Mouse (Mus musculus) cortical plate, adult 2 months (tissue): Measurements from ENCODE around the gene Dusp22.

Experiments
- CTCF ChIP-seq: fragments of 200-500 bp; IDR thresholded peaks from 2 replicates; pipeline ENCODE4 v1.5.1; 2011; ENCODE audit warnings: mild to moderate bottlenecking, control low read depth, low read length; ENCODE audit not compliant: insufficient read depth; ENCODE audit errors: extremely low read depth
- POLR2A ChIP-seq: fragments of 200-500 bp; IDR thresholded peaks from 2 replicates; pipeline ENCODE4 v1.6.1; 2011; ENCODE audit warnings: mild to moderate bottlenecking, low read length, control low read depth; ENCODE audit not compliant: insufficient read depth; ENCODE audit errors: extremely low read depth

DNA sequence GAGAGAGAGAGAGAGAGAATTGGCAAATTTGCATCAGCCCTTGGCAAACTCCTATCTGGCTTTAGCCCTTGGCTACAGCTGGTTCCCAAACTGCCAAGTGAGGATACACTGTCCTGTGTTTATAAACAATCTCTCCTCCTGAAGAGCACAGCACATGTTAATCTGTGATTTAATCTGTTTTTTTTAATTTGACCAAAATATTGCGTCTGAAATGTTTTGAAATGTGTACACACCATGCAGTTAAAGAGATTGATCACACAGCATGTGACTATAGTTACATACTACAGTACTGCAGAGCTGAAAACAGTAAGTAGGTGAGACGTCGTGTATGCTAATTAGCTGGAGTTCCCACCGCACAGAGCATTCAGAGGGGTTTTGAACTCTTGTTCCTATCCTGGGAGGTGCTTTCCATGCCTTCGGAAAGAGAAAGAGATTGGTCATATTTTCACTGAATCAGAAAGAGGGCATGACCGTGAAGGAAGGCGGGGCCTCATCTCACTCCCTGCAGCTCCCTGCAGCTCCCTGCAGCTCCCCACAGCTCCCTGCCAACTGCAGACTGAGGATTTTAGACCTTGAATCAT is 65.0 kb downstream of the Dusp22 start:
- no peak for TF ChIP-seq CTCF
- no peak for TF ChIP-seq POLR2A
